Mouse (Mus musculus) forebrain, postnatal 0 days (tissue): Measurements from ENCODE around the gene B4galt1. TPM values are rescaled to one million over a fixed set of nuclear protein-coding genes. Genes with fewer than 3 reads are reported as not detected.
A peak's percentile ranks its signal among the peaks of the same experiment; 100 is the strongest.

Experiments used
- ATAC-seq: fragments of 200-750 bp; cut with Nextera tagmentation; 2 replicates; pipeline ENCODE4 v1.8.0; 2017; ENCODE audit warnings: mild to moderate bottlenecking, moderate library complexity
- DNase-seq: peaks from one replicate; pipeline ENCODE4 v3.0.0-alpha.2; 2015
- H3K27ac ChIP-seq: fragments of 300-500 bp; sonication (generic); 2 replicates; pipeline ENCODE4 v1.5.1; 2014; ENCODE audit warnings: low read depth, mild to moderate bottlenecking, antibody characterized with exemption, low read length, moderate library complexity, mixed read lengths
- H3K27me3 ChIP-seq: fragments of 300-500 bp; sonication (generic); 2 replicates; pipeline ENCODE4 v1.6.1; 2014; ENCODE audit warnings: mild to moderate bottlenecking, low read length, mixed read lengths; ENCODE audit not compliant: insufficient read depth
- H3K36me3 ChIP-seq: fragments of 300-500 bp; sonication (generic); 2 replicates; pipeline ENCODE4 v1.6.1; 2014; ENCODE audit warnings: mild to moderate bottlenecking, moderate library complexity; ENCODE audit not compliant: insufficient read depth
- H3K4me1 ChIP-seq: fragments of 300-500 bp; sonication (generic); 2 replicates; pipeline ENCODE4 v1.6.1; 2014; ENCODE audit warnings: antibody characterized with exemption; ENCODE audit not compliant: insufficient read depth
- H3K4me2 ChIP-seq: fragments of 300-500 bp; sonication (generic); 2 replicates; pipeline ENCODE4 v1.6.1; 2014; ENCODE audit warnings: low read depth, mild to moderate bottlenecking, moderate library complexity
- H3K4me3 ChIP-seq: fragments of 300-500 bp; sonication (generic); 2 replicates; pipeline ENCODE4 v1.5.1; 2014; ENCODE audit warnings: low read depth, low read length, mixed read lengths
- H3K9ac ChIP-seq: fragments of 300-500 bp; sonication (generic); 2 replicates; pipeline ENCODE4 v1.6.1; 2014; ENCODE audit warnings: mild to moderate bottlenecking
- H3K9me3 ChIP-seq: fragments of 300-500 bp; sonication (generic); 2 replicates; pipeline ENCODE4 v1.6.1; 2016; ENCODE audit warnings: low read length
- CTCF ChIP-seq: sonication (generic); IDR thresholded peaks from 2 replicates; pipeline ENCODE4 v1.5.1; 2016; ENCODE audit warnings: antibody characterized with exemption, control low read depth, low read depth
- WGBS: fragments of 180-500 bp; shearing (Covaris S2); extraction: QIAGEN DNeasy Blood & Tissue Kit; methylation state at CpG from one replicate; pipeline ENCODE4 v1.1.7; 2014; 5-methylcytosine and 5-hydroxymethylcytosine counted together
- polyA plus RNA-seq: library from polyadenylated mRNA; unstranded; fragments of >200 nt; fragmentation: Nextera tagmentation; extraction: Ambion mirVana; gene quantifications from 2 replicates; pipeline ENCODE4 v1.2.1, GENCODE M21; 2015
- total RNA-seq: library from RNA; depleted of rRNA; stranded (reverse); fragments of >200 nt; gene quantifications from 2 replicates; pipeline ENCODE4 v1.2.3, GENCODE M21; 2014

Gene B4galt1
- total and polyA plus RNA-seq, 2 experiments from 2014 or later: 4.9 to 10.0 TPM

DNA sequence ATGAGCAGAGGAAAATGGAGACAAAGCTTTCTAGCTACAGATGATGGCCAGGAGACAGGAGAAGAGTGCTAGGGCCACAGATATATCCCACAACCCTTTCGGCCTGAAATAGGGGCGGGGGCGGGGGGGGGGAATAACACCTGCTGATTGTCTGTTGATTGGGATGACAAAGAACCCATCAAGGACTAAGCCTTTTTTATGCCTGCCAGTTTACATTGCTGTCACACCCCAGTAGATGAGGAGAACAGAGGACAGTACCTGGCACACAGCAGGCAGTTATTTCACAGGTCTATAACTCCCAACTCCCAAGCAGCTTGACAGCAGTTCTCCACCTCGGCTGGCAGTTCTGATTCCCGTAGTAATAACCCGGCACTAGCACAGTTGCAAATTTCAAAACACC is 2.8 kb upstream of the B4galt1 start:
- ATAC-seq (no peak), DNase-seq (no peak)
- no peak for TF ChIP-seq CTCF
- Histone ChIP-seq H3K4me1 (peaks cover 3% of the 10 kb centered on the region; the same call in 1 of the 2 replicates), H3K4me3 (no peak overlapping the region), H3K9ac (no peak overlapping the region), H3K36me3 (no peaks in the 10 kb centered on the region), H3K27me3 (no peaks in the 10 kb centered on the region), H3K27ac (no peak overlapping the region), H3K9me3 (no peaks in the 10 kb centered on the region), H3K4me2 (no peak overlapping the region)
- WGBS: 78% methylated on average over 6 of the region's 6 CpGs

DNA sequence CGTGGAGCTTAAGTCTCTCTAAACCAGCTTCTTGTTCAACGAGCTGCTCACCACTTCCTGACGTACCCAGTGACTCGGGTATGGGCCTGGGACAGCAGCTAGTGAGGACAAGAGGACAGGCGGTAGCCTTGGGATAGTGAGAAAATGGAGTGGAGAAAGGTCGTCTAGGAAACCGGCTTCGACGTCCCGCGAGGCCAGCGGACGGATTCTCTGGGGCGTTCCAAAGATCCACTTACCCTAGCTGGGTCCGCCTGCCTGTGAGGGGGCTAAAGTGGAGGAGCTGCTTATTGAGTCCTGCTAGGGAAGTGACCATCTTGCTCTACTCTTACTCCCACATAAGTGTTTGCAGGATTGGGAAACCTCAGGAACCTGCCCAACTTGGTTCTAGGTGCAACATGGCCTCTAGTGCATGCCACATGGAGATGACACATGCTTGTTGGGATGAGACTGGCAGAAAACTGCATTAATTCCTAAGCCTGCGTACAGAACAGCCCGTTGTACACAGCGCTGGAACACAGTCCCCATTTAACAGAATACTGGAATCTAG is 655 bp upstream of the B4galt1 start:
- Histone ChIP-seq H3K36me3 (no peaks in the 10 kb centered on the region), H3K4me1 (peaks cover 3% of the 10 kb centered on the region; the same call in 1 of the 2 replicates), H3K27me3 (no peaks in the 10 kb centered on the region), H3K9ac (peak overlapping the region; percentile 81), H3K27ac (peak overlapping the region; percentile 85), H3K9me3 (no peaks in the 10 kb centered on the region), H3K4me2 (peak overlapping the region; percentile 73), H3K4me3 (peak overlapping the region; percentile 69)
- WGBS: 13% methylated on average over 18 of the region's 18 CpGs
- ATAC-seq (peak; percentile 35), DNase-seq (no peak)
- TF ChIP-seq CTCF: no peak

DNA sequence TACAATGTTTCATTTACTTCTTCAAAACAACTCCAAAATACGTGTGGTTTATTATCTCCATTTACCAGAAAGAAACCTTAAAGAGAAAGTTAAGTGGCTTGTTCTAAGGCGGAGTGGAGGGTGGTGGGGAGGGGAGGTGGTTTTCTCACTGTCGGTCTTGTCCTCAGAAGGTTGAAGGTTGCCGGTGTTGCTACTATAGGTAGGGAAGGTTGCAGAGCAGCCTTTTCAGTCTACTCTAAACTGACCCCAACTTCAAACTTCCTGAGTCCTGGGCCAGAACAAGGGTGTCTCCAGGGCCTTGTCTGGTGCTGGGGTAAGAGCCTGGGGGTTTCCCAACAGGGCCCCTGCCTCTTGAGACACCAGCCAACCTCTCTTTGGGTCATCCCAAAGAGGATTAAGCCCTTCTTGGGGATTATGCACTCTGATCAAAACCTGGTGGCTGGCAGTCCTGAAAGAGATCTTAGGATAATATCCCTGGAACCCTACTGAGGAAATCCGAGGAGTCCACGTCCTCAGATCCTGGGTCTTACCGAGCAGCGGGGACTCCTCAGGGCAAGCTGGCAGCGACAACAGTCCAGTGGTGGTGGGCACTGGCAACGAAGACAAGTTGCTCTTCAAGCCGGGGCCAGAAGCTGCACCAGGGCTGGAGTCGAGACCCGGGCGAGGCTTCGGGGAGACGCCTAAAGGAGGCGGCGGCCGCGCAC is 792 bp downstream of the B4galt1 start:
- peak overlapping the region; percentile 69 for H3K4me3 ChIP-seq
- H3K9ac ChIP-seq: peak overlapping the region; percentile 81
- H3K9me3 ChIP-seq: no peaks in the 10 kb centered on the region
- ATAC-seq (no peak), DNase-seq (no peak)
- 2% methylated on average over 20 of the region's 20 CpGs for WGBS
- no peaks in the 10 kb centered on the region for H3K27me3 ChIP-seq
- peak overlapping the region; percentile 85 for H3K27ac ChIP-seq
- H3K4me1 ChIP-seq: peaks cover 3% of the 10 kb centered on the region; the same call in 1 of the 2 replicates
- no peaks in the 10 kb centered on the region for H3K36me3 ChIP-seq
- peak overlapping the region; percentile 73 for H3K4me2 ChIP-seq
- no peak for TF ChIP-seq CTCF

DNA sequence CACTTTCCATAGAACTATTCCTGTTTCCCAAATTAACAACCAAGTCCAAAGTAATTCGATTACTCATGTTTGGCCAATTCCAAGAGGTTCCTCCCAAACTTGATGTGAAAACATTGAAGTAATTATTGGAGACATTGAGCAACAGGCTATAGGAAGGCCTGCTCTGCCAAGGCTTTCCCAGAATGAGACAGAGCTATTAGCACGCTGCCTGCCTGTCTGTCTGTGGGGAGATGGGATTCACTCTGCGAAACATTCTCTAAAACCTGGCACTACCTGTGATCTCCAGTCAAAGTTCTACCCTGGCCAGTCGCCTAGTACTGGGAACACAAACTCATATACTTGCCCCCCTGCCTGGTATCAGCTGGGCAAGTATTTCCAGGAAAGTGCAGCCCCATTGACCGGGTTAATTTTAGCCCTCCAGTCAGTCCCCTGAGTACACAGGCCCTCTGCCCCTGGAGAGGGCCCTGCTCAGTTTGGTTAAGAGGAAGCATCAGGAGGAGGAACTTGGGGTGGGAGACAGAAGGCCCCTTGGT is 1.5 kb downstream of the B4galt1 start:
- 39% methylated on average over 5 of the region's 5 CpGs for WGBS
- ATAC-seq (no peak), DNase-seq (no peak)
- Histone ChIP-seq H3K27ac (no peak overlapping the region), H3K9ac (peak overlapping the region; percentile 22; the same call in 1 of the 2 replicates), H3K36me3 (no peaks in the 10 kb centered on the region), H3K4me3 (peak overlapping the region; percentile 69), H3K4me2 (peak overlapping the region; percentile 73), H3K4me1 (peaks cover 3% of the 10 kb centered on the region; the same call in 1 of the 2 replicates), H3K9me3 (no peaks in the 10 kb centered on the region), H3K27me3 (no peaks in the 10 kb centered on the region)
- TF ChIP-seq CTCF: no peak

DNA sequence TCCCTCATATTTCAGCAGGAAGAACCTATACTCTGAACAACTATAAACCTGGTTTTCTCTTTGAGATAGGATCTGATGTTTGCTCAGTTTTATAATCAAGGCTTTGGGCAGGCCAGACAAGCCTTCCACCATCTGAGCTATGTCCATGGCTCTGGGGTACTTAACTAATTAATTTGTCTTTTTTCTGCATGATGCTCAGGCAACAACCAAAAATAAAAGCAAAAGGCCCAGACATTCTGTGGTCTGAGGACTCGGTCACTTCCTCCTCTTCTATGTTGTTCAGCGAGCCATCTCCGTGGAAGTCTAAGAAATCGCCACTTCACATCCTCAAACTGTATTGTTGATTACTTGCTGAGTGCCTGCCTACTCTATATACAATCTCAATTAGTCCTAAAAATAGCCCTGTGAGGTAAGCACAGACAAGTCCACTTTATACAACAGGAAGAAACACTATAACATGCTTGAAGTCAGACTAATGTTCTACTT is 2.0 kb downstream of the B4galt1 start:
- H3K4me2 ChIP-seq: peak overlapping the region; percentile 73
- no peaks in the 10 kb centered on the region for H3K9me3 ChIP-seq
- peak overlapping the region; percentile 7; the same call in 1 of the 2 replicates for H3K4me3 ChIP-seq
- DNase-seq: no peak
- ATAC-seq: no peak
- no peaks in the 10 kb centered on the region for H3K36me3 ChIP-seq
- no peak for TF ChIP-seq CTCF
- H3K9ac ChIP-seq: no peak overlapping the region
- H3K4me1 ChIP-seq: peaks cover 3% of the 10 kb centered on the region; the same call in 1 of the 2 replicates
- no peak overlapping the region for H3K27ac ChIP-seq
- H3K27me3 ChIP-seq: no peaks in the 10 kb centered on the region
- 56% methylated on average over 4 of the region's 4 CpGs for WGBS

DNA sequence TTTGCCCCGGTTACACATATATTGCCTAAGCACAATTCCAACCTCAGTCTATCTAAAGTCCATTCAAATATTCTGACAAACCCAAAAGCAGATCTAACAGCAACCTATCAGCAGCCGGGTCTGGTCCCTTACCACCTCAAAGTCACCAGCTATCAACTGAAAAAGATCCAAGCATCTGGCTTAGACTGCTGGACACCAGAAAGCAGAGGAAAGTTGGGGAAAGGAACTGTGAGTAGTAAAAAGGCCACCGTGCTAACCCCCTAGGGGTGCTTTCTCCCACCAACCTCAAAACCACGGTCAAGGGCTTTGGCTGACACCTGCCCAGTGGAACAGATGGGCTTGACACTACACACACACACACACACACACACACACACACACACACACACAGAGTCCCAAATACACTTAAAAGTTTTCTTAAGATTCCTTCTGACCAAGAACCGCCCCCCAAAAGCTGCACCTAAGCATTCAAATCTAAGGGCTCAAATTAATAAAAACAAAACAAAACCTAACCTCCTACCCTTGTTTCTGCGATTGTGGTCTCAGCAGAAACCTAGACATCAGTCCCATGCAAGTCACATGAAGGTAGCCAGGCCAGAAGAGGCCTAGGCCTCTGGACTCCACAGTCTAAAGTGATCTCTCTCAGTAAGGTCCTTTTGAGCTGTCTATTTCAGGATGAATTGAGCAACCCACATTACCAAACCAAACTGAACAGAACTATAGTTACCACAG is 2.6 kb downstream of the B4galt1 start:
- Histone ChIP-seq H3K9ac (no peak overlapping the region), H3K4me3 (no peak overlapping the region), H3K27me3 (no peaks in the 10 kb centered on the region), H3K4me2 (peak overlapping the region; percentile 73), H3K27ac (no peak overlapping the region), H3K36me3 (no peaks in the 10 kb centered on the region), H3K4me1 (peaks cover 3% of the 10 kb centered on the region; the same call in 1 of the 2 replicates), H3K9me3 (no peaks in the 10 kb centered on the region)
- no peak for ATAC-seq
- 88% methylated on average over 6 of the region's 6 CpGs for WGBS
- no peak for DNase-seq
- TF ChIP-seq CTCF: no peak

DNA sequence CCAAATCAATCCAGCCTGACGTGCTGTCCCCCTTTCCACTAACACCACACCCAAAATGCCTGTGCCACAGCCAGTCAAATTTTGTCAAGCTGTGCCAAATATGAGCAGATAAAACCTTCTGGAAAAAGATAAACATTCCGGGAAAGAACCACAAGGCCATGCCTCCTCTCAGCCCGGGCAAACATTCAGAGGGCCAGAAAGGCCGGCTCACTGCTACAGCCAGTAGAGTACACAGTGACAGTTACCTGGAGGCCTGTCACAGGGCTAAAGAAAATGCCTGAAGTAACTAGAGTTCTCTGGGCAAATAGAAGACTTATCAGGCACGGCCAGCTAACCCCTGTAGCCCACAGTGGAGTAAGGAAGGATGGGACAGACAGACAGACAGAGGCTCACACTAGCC is 3.2 kb downstream of the B4galt1 start:
- TF ChIP-seq CTCF: no peak
- peaks cover 4% of the 10 kb centered on the region; the same call in 1 of the 2 replicates for H3K4me1 ChIP-seq
- no peak overlapping the region for H3K9ac ChIP-seq
- H3K36me3 ChIP-seq: no peaks in the 10 kb centered on the region
- no peak for ATAC-seq
- H3K27ac ChIP-seq: no peak overlapping the region
- H3K4me2 ChIP-seq: no peak overlapping the region
- H3K4me3 ChIP-seq: no peak overlapping the region
- no peak for DNase-seq
- 85% methylated on average over 5 of the region's 5 CpGs for WGBS
- H3K9me3 ChIP-seq: no peaks in the 10 kb centered on the region
- no peaks in the 10 kb centered on the region for H3K27me3 ChIP-seq
